Mouse (Mus musculus): ENCODE results near the gene Wbp2. TPM values are rescaled to one million over a fixed set of nuclear protein-coding genes. Genes with fewer than 3 reads are reported as not detected.

Wbp2 gene
- polyA plus RNA-seq, 1 experiment from 2014 or later = 165 TPM

DNA sequence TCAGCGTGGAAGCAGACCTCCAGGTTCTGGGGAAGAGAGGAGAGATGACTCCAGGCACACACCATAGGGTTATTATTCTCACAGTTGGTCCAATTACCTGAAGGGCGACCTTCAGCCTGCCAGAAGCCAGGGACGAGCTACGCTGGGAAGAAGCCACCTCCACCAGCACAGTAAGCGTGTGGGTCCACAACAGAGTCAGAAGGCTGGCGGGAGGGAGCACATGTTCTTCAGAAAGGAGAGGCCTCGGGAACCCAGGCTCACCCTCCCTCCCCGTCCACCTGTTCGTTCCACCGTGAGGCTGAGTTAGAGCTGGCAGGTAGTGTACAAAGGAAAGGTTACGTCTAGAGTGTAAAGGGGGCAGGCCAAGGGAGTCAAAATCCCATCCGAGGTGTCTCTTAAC is 21.4 kb downstream of the Wbp2 start:
- WGBS = 89% methylated on average over 12 of the region's 12 CpGs

DNA sequence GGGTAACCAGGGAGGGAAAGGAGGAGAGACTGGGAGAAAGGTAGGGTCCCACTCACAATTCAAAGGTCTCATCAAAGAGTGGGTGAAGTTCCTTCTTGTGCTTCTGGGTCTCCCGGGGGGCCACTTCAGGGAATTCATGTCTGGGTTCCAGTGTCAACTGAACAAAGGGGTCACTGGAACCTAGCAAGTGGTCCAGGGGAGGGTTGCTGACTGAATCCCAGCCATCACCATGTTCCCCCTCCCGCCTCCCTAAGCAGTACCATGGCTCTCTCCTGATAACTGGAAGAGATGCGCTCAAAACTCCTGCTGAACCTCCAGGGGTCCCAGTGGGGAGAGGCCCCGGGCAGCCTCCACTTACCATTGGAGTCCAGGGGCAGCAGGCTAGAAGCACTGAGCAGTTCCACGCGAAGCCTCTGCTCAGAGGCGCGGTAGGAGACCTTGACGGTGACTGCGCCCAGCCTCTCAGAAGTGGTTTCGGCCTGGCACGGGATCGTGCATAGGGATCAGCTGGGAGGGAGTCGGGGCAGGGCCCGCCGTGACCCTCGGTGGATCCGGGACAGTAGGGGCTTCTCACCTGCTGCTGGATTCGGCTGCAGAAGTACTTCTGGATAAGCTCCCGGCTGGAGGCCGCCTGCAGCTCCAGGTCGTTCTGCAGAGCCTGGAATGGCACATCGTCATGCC is 22.5 kb downstream of the Wbp2 start:
- Histone ChIP-seq H3K9ac (no peak overlapping the region), H3K27me3 (replicated peaks) (no peaks in the 10 kb centered on the region), H3K9me3 (no peaks in the 10 kb centered on the region), H3K4me1 (no peaks in the 10 kb centered on the region), H3K27ac (no peak overlapping the region), H3K36me3 (replicated peaks) (peaks cover 13% of the 10 kb centered on the region), H3K4me3 (no peak overlapping the region), H3K4me2 (no peak overlapping the region)
- no peak for ATAC-seq (replicated peaks)
- WGBS = 62% methylated on average over 23 of the region's 23 CpGs

More for the DNA sequence above, 21.4 kb downstream of the Wbp2 start:
- no peak overlapping the region for H3K4me3 ChIP-seq
- H3K4me1 ChIP-seq = no peaks in the 10 kb centered on the region
- H3K27me3 ChIP-seq (replicated peaks) = no peaks in the 10 kb centered on the region
- H3K9me3 ChIP-seq = no peaks in the 10 kb centered on the region
- no peak overlapping the region for H3K4me2 ChIP-seq
- no peak overlapping the region for H3K9ac ChIP-seq
- no peak for ATAC-seq (replicated peaks)
- H3K36me3 ChIP-seq (replicated peaks) = peaks cover 4% of the 10 kb centered on the region; the same call in 1 of the 2 replicates
- no peak overlapping the region for H3K27ac ChIP-seq

DNA sequence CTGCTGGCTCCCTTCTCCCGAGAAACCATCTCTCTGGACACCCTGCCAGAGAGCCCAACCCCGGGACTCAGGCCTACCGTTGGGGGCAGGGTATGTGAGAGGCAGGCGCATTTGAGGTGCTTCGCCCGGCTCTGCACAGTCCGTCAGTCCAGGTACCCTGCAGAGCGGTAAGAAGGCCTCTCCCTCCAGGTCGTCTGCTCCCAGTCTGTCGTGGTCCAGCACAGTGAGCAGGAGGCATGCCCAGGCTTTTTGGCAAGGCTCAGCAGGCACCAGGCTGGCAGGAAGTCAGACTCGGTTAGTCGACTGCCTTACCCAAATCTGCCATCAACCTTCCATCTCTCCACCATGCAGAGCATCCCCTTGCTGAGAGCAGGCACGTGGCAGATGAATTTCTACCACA is 23.2 kb downstream of the Wbp2 start:
- no peaks in the 10 kb centered on the region for H3K27me3 ChIP-seq (replicated peaks)
- 57% methylated on average over 13 of the region's 13 CpGs for WGBS
- no peak for ATAC-seq (replicated peaks)
- H3K4me1 ChIP-seq = no peaks in the 10 kb centered on the region
- no peak overlapping the region for H3K4me2 ChIP-seq
- no peaks in the 10 kb centered on the region for H3K9me3 ChIP-seq
- no peak overlapping the region for H3K9ac ChIP-seq
- H3K27ac ChIP-seq = no peak overlapping the region
- peaks cover 16% of the 10 kb centered on the region for H3K36me3 ChIP-seq (replicated peaks)
- no peak overlapping the region for H3K4me3 ChIP-seq

DNA sequence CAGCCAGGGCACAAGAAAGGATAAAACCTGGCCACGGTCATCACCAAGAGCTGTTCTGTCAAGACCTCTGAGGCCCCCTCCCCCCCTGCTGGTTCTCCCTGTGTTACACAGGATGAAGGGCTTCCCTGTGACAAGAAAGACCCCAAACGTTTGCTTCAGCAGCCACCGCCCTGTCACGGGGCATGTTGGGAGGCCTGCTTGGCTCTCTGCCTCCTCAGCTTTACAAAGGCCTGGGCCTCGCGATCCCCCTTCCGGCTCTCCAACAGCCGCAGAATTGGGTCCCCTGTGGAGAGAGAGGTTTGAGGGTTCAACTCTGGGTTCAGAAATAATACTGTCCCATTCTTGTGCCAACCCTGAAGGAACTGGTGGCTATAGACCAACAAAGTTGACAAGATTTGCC is 24.3 kb downstream of the Wbp2 start:
- no peak overlapping the region for H3K9ac ChIP-seq
- no peak overlapping the region for H3K27ac ChIP-seq
- H3K9me3 ChIP-seq = no peaks in the 10 kb centered on the region
- no peak for ATAC-seq (replicated peaks)
- H3K4me3 ChIP-seq = no peak overlapping the region
- H3K36me3 ChIP-seq (replicated peaks) = peaks cover 24% of the 10 kb centered on the region
- H3K4me2 ChIP-seq = no peak overlapping the region
- H3K4me1 ChIP-seq = no peaks in the 10 kb centered on the region
- H3K27me3 ChIP-seq (replicated peaks) = no peaks in the 10 kb centered on the region
- WGBS = 49% methylated on average over 8 of the region's 8 CpGs

DNA sequence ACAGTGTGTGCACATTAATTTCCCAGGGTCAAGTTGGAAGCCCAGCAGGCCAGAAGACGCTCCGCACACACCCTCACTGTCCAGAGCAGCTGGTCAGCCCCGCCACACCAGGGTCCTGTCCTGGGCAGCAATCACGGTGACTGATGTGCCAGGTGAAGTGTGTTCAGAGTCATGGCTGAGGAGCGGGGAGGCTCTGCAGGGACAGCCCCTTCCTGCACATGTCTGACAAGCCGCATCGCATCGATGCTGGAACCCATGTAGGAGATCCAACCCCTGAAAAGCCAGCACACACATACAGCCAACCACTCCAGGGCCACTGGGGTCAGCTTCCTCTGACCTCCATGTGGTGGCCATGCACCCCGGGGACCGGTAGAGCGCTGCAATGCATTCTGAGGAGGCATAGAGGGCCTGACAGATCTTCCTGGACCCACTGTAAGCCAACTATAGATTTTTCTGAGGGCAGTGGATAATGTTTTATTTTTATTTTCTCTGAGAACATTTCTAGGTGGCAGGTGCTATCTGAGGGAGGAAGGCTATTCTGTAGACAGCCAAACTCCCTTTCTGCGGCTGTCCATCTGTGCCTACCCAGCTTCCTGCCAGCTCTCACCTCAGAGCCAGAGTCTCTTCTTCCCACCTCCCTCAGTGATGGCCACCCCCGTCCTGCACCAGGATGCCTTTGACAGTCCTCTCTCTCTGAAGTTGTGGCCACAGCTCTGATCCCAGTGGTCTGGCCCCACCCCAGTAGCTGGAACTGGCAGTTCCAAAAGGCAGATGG is 25.0 kb downstream of the Wbp2 start:
- no peak overlapping the region for H3K4me3 ChIP-seq
- H3K27me3 ChIP-seq (replicated peaks) = no peaks in the 10 kb centered on the region
- ATAC-seq (replicated peaks) = no peak; the same call in 1 of the 2 replicates
- H3K4me1 ChIP-seq = no peaks in the 10 kb centered on the region
- WGBS = 93% methylated on average over 13 of the region's 13 CpGs
- H3K4me2 ChIP-seq = no peak overlapping the region
- peaks cover 31% of the 10 kb centered on the region for H3K36me3 ChIP-seq (replicated peaks)
- no peaks in the 10 kb centered on the region for H3K9me3 ChIP-seq
- H3K9ac ChIP-seq = no peak overlapping the region
- no peak overlapping the region for H3K27ac ChIP-seq

DNA sequence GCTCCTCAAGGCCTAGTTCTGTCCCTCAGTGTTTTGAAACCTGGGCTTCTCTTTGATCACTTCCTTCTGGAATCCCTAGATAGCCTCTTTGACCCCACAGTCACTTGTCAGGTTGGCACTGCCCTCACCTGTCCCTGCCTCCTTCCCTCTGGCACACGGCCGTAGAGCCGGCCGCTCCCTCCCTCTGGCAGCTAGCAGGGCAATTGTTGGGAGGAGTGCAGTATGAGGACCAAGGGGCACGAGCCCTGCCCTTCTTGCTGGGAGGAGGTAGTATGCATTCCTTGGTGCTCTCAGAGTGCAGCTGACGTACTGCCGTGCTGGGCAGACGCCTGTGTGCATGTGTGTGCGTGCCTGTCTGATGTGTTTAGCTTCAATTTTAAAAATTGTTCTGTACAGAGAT is 26.2 kb downstream of the Wbp2 start:
- Histone ChIP-seq H3K4me1 (no peaks in the 10 kb centered on the region), H3K36me3 (replicated peaks) (peaks cover 39% of the 10 kb centered on the region), H3K4me3 (no peak overlapping the region), H3K27me3 (replicated peaks) (no peaks in the 10 kb centered on the region), H3K9me3 (no peaks in the 10 kb centered on the region), H3K9ac (no peak overlapping the region), H3K4me2 (no peak overlapping the region), H3K27ac (no peak overlapping the region)
- no peak for ATAC-seq (replicated peaks)
- WGBS = 93% methylated on average over 9 of the region's 9 CpGs

DNA sequence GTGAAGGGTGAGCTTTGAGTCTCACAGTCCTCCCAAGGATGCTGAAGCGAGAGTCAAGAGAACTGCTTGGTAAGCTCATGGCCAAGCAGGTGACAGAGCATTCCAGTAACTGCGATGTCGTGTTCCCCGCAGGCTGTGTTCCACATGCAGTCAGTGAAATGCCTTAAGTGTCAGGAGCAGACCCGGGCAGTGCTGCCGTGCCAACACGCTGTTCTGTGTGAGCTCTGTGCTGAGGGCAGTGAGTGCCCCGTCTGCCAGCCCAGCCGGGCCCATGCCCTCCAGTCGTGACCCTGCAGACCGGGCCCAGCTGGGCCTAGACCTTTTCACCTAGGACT is 27.1 kb downstream of the Wbp2 start:
- Histone ChIP-seq H3K36me3 (replicated peaks) (peaks cover 48% of the 10 kb centered on the region), H3K4me1 (no peaks in the 10 kb centered on the region), H3K4me2 (no peak overlapping the region), H3K27me3 (replicated peaks) (no peaks in the 10 kb centered on the region), H3K4me3 (no peak overlapping the region), H3K27ac (no peak overlapping the region), H3K9me3 (no peaks in the 10 kb centered on the region), H3K9ac (no peak overlapping the region)
- WGBS = 95% methylated on average over 11 of the region's 11 CpGs
- ATAC-seq (replicated peaks) = no peak

DNA sequence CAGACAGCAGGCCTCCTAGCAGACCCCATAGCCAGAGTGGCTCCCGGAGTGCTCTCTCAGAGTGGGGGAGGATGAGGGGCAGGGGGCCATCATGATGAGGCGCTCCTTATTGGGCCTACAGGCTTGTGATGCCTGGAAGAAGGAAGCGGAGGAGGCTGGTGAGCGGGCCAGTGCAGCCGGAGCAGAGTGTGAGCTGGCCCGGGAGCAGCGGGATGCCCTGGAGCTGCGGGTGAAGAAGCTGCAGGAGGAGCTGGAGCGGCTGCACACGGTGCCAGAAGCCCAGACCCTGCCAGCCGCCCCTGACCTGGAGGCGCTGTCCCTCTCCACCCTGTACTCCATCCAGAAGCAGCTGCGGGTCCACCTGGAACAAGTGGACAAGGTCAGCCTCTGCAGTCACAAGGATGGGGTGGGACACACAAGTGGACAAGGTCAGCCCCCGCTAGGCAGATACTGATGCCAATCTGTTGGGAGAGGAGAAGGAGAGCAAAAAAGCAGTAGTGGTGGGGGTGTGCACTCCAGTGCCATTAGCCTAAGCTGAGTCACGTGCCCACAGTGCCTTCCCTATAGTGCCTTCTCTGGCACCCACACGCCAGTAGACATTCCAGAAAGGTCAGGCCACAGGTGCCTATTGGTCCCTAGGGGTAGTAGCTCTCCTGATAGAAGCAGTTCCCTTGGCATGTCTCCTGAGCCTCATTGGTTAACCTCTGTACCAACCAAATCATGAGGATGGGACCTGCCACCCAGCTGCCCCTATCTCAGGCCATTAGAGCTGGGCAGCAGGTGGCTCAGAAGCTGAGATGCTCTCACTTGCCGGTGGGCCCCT is 27.7 kb downstream of the Wbp2 start:
- no peak overlapping the region for H3K4me3 ChIP-seq
- H3K36me3 ChIP-seq (replicated peaks) = peaks cover 53% of the 10 kb centered on the region
- no peak overlapping the region for H3K27ac ChIP-seq
- no peaks in the 10 kb centered on the region for H3K27me3 ChIP-seq (replicated peaks)
- 93% methylated on average over 17 of the region's 17 CpGs for WGBS
- no peak overlapping the region for H3K4me2 ChIP-seq
- no peak overlapping the region for H3K9ac ChIP-seq
- H3K9me3 ChIP-seq = no peaks in the 10 kb centered on the region
- no peak for ATAC-seq (replicated peaks)
- H3K4me1 ChIP-seq = no peaks in the 10 kb centered on the region

DNA sequence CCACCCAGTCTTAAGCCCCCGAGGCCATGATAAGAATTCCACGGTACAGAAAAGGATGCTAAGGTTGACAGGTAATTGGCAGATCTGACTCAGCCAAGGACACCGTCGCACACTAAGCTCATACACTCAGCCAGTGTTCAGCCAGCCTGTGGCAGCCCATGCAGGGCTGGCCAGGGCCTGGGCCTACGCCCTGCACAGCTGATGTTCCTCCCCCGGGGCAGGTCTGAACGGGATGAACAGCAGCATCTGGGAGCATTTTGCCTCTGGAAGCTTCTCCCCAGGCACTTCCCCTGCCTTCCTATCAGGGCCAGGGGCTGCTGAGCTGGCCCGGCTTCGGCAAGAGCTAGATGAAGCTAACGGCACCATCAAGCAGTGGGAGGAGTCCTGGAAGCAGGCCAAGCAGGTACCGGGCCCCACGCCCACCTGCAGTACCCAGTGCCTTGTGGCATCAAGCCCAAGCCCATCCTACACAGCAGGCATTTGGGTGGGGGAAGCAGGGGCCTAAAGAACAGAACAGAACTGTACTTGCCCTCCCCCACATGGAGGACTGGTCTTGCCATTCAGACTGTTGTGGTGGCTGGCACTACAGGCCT is 28.7 kb downstream of the Wbp2 start:
- no peaks in the 10 kb centered on the region for H3K4me1 ChIP-seq
- H3K4me3 ChIP-seq = no peak overlapping the region
- no peak for ATAC-seq (replicated peaks)
- H3K36me3 ChIP-seq (replicated peaks) = peaks cover 58% of the 10 kb centered on the region
- no peak overlapping the region for H3K9ac ChIP-seq
- H3K4me2 ChIP-seq = no peak overlapping the region
- no peak overlapping the region for H3K27ac ChIP-seq
- 86% methylated on average over 12 of the region's 12 CpGs for WGBS
- no peaks in the 10 kb centered on the region for H3K9me3 ChIP-seq
- H3K27me3 ChIP-seq (replicated peaks) = no peaks in the 10 kb centered on the region

DNA sequence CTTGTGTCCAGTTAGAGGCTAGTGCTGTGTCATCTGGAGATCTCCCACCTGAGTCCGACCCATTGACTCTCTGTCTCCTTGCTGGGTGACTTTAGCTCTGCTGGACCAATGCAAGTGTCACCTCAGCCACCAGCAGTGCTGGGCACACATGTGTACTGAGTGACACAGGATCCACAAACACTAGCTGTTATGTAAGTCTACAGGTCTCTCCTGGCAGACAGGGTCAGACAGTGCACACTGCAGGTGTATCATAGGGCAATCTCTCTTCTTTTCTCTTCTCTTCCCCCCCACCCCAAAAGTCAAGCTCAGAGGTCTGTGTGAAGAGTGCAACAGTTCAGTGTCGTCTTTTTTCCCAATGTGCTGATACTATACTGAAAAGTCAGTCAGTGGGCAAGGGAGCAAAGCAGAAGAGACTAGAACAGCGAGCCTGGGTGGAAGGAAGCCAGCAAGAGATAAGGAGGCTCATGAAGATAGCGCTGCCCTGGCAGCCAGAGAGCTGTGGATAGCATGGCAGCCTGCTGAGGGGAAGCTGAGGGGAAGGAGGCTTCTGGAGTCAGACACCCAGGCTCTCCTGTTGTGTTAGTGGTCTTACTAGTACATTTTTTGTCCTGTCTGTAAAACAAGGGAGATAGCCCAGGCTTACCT is 29.4 kb downstream of the Wbp2 start:
- Histone ChIP-seq H3K4me1 (no peaks in the 10 kb centered on the region), H3K9ac (no peak overlapping the region), H3K4me3 (no peak overlapping the region), H3K27ac (no peak overlapping the region), H3K36me3 (replicated peaks) (peaks cover 59% of the 10 kb centered on the region), H3K4me2 (no peak overlapping the region), H3K9me3 (no peaks in the 10 kb centered on the region), H3K27me3 (replicated peaks) (no peaks in the 10 kb centered on the region)
- WGBS = 95% methylated on average over 4 of the region's 4 CpGs
- no peak for ATAC-seq (replicated peaks)

DNA sequence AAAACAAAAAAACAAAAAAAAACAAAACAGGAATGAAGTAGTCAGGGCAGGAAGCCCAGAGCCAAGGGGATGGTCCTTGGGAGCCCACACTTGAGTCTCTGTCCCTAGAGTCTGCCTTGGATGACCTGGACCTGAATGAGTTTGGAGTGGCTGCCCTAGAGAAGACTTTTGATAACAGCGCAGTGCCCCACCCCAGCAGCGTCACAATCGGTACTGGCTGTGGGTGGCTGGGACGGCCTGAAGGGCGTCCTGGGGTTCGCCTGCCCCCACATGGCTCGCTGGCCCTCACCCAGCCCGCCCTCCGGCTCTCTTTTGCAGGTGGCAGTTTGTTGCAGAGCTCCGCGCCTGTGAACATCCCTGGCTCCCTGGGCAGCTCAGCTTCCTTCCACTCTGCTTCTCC is 30.9 kb downstream of the Wbp2 start:
- Histone ChIP-seq H3K36me3 (replicated peaks) (peaks cover 59% of the 10 kb centered on the region), H3K27ac (no peak overlapping the region), H3K4me2 (no peak overlapping the region), H3K9ac (no peak overlapping the region), H3K27me3 (replicated peaks) (no peaks in the 10 kb centered on the region), H3K4me3 (no peak overlapping the region), H3K9me3 (no peaks in the 10 kb centered on the region), H3K4me1 (no peaks in the 10 kb centered on the region)
- ATAC-seq (replicated peaks) = no peak
- 95% methylated on average over 11 of the region's 11 CpGs for WGBS
